Mouse (Mus musculus) embryo, embryonic 10.5 days (tissue): ENCODE measurements at regions not wholly inside any gene's neighbourhood (a gene's known extent, or its start where the extent isn't known, plus 50 kb on each side); places are given as distances from the start of the nearest gene placed in this dataset.

Source experiments
- DNase-seq: peaks from one replicate; pipeline ENCODE4 v3.0.0-alpha.2; 2015; ENCODE audit warnings: low spot score

DNA sequence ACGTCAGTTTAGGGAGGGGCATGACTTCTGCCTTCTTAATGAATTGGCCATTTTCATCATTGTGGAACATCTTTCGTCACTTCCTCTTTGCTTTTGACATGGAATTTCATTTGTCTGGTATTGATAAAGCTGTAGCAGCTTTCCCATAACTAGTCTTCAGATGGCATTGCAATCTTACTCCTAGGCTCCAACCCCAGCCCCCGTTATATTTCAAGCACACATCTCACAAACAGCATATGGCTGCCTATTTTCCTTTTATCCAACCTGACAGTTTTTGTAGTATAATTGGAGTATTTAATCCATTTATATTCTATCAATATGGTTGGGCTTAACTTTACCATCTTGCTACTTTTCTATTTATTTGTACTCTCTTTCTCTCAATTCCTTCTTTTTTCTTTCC, 114.5 kb upstream of the Map1b start:
- DNase-seq, result no peak

DNA sequence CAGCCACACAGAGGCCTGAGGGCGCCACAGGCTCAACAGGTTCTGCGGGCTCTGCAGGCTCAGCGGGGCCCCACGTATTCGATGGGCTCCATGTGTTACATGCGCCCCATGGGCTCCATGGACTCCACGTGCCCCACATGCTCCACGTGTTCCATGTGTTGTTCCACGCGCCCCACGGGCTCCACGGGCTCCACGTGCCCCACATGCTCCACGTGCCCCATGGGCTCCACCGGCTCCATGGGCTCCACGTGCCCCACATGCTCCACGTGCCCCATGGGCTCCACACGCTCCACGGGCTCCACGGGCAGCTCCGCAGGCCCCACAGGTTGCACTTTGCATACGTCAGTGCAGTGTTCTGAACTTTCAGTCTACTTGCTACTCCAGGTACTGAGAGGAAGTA, 114.0 kb upstream of the Map1b start:
- DNase-seq, result no peak

DNA sequence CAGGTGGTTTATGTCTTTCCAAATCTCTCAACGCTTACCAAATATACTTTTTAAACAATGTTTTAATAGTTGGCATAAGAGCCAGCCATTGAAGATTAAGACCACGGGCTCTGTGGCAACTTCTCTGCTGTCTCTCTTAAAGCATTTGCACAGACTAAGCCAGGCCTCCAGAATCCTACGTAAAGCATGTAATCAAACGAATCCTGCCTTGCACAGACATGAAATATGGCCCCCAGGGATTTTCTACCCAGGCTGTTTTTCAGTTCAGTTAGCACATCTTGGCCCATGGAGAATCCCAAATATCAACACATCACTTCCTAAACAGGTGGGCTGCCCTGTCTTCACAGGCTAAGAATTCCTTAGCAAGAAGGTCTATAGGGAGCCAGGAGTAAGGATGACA, 108.9 kb upstream of the Map1b start:
- DNase-seq, result peak; percentile 45

DNA sequence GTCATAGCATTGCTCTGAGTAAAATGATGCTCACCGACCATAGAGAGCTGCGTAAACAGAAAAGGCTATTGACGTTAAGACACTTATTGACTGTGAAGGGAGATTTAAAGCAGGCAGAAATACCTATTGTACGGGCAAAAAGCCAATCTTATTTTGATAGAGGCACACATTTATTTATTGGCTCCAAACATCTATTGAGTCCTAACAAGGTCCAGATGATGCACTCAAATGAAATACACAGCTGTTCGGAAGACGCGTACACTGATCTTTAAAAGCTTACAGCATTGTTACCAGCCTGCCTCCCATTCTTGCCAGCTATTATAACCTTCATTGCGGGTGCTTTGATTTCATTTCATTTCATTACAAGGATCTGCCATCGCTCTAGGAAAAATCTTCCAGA, 102.0 kb upstream of the Map1b start:
- no peak for DNase-seq

DNA sequence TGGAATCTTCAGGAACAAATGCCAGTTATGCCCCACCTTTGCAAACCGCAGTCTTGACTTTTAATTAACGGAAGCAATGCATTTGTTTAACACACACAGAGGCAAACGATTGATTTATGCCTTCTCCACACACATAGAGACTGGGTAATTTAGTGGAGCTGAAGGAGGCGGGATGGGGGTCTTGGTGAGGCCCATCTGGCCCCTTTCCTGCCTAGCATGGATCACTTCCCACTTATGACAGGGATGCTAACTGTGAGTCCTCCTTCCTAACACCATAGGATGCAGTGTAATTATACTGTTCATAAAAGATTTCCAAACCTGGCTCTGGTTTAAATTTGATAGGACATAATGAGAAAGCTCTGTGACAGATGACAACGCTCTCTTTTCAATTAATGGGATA, 101.1 kb upstream of the Map1b start:
- DNase-seq, result no peak

DNA sequence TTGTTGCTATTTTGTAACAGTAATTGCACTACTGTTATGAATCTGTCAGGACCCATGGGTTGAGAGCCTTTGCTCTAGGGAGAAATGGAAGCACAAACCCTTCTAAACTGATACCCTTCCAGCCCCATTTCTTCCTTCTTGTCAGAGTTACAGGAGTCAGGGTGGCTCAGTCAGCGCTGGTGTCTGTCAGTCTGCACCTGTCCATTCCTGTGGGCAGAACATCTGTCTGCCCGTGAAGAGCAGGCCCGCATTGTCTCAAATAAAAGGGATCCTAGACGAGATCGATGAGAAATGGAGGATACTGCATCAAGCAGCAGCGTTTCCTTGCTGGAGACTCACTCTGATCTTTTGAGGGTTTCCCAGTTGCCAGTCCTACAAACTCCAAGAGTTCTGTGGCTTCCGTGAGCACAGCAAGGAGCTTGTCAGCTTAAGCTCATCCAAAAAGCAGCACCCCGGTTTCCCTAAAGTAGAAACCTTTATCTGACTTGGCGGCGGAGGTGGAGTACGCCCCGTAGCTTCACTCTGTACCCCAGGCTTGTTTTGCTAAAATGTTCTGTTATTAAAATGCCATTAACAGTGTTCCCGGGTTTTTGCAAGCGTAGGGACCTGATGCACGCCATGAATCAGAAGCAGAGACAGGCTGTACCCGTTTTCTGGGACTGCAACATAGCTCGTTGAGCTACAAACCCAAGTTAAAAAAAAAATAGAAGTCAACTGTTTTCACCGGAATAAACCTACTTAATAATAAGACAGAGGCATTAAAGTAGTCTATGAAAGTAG, 95.6 kb upstream of the Map1b start:
- DNase-seq, result no peak

DNA sequence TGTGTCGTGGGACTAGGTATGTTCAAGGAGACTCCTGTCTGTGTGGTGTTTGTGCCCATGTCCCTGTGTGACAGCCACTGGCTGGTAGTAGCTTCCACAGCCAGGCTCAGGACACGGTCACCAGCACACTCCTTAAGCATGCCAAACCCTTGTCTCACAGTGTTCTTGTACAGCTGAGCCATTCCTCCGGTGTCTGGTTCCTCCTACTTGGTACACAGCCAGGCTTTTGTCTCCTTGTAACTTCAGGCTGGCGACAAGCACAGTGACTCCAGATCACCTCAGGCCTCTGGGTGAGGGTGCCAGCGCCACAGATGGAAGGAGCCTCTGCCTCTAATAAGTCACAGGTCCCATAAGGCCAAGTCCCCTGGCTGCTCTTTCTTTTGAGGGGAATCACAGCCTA, 94.2 kb upstream of the Map1b start:
- DNase-seq, result no peak

DNA sequence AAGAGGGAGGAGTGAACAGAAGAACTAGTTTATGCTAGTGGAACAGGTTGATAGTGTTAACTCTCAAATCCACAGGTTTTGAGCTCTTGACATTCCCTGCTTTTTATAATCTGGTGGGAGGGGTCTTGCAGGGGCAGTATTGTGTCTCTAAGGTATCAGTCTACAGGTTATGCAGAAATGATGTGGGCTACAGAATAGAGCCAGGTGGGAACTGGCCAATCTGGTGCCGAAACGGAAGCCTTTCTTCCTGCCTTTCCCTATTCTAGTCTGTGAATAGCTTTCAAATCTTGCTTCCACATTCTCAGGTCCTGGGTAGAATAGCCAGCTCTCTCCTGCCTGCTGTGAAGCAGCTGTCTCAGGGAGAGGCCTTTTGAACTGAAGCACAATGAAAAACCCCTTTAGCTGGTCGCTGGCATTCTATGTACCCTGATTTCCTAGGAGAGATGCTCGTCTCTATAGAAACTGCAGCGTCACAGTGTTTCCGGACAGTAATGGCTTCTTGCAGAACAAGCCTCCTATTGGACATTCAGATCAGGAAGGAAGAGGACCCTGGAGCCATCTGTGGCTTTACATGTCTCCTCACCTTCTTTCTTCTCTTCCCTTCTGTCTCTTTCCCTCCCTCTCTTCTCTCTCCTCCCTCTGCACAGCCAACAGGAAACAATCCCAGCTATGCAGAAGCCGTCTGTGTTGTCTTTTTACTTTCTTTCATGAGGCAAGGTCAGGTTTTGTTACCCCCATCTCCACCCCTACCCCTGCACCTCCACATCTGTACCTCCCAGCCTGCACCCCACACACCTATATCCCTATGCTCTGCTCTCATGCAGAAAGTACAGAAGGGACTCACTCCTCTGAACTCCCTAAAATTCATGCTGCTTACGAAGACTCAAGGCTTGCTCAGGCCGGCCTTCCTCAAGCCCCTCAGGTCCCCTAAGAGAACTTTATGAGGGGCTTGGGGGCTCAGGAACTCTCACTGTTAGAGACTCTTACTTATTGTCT, 93.1 kb upstream of the Map1b start:
- peak; percentile 64 for DNase-seq

DNA sequence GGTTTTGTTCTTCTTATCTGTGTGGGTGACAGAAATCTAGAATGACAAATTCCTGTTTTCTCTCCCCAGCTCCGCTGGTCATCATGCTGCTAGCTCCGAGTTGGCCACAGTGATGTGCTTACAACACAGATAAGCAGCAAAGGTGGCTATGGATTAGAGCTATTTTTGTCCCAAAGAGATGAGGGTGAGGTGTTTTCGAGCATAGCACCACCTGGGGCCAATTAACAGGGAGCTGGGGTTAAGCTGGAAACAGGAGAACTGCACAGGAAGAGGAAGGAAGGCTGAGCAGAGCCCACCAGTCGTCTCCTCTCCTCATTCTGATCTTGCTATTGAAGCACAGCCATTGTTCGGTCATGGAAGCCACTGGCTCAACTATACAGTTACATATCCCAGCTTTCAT, 92.3 kb upstream of the Map1b start:
- no peak for DNase-seq

DNA sequence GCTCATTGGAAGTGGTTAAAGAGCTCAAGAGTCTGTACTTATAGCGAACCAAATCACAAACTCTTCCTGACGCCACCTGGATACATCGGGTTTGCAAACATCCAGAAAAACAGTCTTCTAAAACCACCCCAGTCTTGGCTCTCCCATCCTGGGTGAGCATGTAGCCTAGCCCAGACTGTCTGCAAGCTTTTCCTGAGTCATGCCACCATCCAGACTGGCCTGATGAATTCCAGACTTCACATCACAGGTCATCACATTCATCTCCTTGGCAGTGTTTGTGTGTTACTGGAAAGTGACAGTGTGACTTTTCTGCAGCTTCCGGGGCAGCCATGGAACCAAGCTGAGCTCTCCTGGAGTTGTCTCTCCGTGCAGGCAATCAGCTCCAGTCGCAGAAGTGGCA, 90.9 kb upstream of the Map1b start:
- no peak for DNase-seq

DNA sequence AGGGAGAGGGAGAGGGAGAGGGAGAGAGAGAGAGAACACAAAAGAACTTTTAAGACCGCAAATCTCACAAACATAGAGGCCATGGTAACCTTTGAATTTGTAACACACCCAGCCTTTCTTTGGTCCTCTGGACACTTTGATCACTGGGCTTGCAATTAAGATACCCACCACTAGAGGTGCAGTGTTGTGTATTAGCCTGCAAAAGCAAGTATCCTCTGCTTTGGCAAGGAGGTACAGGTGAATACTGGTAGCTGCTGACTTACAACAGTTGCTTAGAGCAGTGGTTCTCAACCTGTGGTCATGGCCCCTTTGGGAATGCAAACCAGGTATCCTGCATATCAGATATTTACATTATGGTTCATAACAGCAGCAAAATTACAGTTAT, 90.3 kb upstream of the Map1b start:
- peak; percentile 55 for DNase-seq

DNA sequence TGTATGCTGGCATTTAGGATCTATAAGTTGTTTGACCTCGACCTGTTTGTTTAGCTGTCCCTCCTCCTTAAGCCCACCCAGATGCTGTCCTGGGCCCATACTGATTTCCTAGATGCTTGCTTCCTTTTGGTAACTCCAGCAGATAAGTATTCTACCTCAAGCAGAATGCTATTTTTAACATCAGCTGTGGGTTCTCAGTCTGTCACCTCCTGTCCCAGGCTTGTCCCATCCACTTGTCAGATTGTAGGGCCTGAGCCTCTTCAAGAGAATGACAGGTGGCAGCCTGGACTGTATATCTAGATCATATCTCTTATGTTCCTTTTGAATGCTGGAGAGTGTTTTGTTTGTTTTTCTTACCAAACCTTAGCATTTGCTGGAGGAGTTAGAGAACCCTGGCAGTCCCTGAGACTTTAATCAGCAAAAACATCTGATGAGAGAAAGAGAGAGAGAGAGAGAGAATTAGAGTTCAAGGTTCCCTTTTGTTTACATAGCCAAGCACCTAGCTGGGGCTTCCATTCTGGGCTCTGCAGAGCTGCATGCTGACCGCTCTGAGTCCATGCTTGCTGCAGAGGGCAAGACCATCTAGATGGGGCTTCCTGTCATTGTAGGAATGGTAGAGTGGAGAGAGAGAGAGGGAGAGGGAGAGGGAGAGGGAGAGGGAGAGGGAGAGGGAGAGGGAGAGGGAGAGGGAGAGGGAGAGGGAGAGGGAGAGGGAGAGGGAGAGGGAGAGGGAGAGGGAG, 89.7 kb upstream of the Map1b start:
- no peak for DNase-seq

DNA sequence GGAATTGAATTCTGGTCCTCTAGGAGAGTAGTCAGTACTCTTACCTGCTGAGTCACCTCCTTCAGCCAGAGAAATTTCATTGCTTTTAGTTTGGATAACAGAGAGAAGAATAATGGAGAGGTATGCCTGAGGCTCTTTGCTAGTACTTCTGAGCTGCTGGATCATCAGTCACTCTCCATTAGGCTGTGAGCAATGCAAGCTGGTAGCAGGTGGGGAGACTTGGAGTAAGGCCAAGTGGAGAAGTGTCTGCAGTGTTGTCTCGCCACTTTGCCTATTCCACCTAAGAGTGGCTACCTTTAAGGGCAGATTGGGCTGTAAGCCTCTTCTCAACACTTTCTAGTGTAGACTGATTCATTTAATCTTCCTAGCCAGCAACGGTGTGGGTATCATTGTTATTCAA, 81.6 kb upstream of the Map1b start:
- DNase-seq, result no peak

DNA sequence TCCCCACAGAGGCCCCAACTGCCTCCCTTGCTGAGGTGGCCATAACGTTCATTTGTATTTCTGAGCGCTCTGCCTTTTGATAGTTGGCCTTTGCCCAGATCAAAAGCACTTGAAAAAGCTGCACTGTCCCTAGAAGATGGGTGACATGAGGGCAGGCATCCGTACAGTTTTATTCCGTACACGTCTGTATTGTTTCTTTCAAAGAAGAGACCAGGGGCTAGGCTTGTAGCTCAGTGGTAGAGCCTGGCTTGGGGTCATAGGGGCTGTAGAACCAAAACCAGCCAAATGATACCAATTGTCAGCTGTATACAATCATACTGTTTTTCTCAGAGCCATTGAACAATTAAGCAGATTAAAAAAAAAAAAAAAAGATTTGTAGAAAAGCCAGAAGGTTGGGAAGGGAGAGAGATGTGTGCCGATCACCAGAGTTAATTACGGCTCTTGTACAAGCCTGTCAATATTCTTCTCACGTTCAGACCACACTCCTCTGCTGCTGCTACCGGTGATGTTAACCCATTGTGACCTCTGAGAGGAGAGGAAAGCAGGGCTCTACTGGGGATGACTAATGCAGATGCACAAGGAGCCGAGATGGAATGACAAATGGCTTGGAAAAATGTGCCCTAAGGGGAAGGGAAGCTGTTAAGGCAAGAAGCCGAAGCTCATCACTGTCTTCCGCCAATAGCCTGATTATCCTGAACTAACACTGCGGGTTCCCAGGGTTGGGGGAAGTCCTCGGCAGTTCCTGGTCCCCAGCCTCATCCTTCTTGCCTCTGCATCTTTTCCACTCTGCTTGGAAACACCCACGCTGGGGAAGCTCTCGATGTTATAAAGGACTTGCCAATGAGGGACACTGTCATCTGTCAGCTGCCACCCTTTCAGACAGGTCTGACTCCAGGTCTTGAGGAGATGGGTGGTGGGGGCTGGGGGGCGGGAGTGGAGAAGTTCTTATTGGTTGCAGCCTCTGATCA, 77.8 kb upstream of the Map1b start:
- peak; percentile 33 for DNase-seq

DNA sequence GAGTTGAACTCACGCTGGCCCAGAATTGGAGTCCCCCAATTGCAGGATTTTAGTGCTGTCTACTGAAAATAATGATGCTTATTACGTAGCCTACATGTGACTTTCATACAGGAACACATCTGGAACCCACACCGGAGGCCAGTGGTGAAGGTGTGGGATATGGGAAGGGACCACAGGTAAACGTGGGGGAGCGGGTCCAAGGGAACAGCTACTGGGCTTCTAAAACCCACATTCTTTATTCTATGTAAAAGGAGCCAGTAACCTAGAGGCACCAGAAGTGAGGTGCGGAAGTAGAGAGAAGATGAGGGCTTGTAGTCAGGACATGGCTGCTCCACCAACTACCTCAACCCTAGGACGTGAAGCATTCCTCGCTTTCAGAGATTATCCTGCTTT, 76.9 kb upstream of the Map1b start:
- DNase-seq, result no peak

DNA sequence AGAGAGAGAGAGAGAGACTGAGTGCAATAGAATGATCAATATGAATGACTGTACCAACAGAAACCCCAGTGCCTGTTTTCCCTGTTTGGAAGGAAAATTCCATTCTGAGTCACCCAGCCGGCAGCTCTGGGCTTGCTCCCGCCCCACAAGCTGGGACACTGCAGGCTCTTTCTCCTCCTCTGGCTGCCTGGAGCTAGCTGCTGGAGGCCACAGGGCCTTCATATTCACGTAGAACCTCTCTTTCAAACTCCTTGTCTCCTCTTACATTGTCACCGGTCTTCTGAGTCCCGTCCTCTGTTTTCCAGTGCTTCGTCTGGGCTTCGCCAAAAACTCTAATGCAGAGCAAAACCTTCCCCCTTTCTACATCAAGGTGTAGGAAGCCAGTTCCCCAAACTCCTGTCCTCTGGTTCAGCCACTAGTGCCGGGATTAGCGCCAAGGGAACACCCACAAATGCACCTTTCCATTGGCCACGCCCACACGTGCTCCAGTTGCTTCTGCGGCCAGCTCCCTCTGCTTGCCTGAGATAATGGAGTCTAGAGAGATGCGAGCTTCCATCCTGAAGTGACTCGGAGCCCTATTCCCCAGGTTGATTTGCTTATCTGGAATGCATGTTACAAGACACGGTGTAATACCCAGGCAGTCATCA, 76.4 kb upstream of the Map1b start:
- peak; percentile 32 for DNase-seq

DNA sequence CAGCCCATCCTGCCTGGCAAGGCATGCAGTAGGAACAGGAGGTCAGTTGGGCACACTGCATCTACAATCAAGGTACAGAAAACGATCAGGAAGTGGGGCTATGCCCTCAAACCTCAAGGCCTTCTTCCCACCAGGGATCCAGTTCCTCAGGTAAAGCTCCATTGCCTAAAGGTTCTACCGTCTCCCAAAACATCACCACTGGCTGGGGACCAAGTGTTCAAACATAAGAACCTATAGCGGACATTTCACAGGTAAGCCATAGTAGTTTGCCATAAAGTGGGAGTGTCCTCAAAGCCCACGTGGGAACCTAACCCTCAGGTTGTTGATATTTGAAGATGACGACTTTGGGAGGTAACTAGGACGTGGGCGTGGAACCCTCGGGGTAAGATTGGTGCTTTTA, 72.3 kb upstream of the Map1b start:
- no peak for DNase-seq

DNA sequence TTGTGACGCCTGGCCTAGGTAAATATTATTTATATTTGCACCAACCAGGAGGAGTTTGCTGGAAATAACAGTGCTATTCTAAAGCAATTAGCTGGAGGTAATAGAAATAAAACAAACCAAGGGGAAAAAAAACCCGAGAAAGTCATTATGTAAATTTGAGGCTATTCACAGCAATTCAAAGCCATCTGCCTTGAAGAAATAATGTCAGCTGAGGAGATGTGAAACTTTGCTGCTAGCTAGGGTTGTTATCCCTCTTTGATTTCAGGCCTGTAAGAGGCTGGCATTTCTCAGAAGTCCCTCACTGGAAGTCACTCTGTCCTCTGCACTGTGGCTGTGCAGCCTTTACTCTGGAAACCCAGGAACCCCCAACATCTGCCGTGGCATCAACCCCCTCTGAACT, 67.5 kb upstream of the Map1b start:
- no peak for DNase-seq

DNA sequence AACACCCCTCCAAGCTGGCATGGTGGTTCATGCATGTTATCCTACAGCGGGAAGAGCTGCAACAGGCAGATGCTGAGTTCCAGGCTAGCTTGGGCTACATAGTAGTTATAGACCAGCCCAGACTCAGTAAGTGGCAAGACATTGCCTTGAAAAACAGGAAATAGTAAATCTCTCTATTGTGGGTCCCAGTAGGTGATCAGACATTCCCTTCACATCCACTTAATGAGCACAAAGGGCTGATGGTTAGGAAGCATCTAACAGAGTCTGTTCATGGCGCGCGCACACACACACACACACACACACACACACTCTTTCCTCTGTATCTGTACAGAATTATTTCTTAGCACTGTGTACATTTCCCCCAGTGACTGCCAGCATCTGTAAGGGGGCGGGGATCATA, 64.0 kb upstream of the Map1b start:
- no peak for DNase-seq

DNA sequence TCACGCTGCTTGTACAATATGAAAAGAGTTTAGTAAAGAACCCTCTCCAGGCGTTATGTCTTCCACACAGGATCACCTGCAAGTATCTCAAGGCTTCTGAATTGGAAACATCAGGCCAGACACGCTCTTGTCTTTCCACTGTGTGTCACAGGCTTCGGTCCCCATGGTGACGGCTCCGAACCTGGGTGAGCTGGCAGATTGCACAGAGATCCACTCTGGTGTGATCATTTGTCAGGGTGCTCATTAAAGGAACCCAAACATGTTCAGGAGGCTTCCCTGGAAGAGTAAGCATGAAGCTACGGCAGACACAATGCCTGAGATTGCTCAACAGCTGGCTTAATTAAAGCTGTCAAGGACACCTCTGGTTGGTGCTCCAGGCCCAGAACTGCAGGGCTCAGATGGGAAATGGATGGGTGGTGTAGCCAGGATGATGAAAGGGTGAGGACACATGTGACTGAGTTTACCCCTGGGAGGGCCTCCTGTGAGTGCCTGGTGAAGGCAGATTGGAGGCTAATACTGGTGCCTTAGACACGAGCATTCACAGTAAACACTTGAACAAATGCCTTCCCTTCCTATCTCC, 63.3 kb upstream of the Map1b start:
- DNase-seq, result no peak

DNA sequence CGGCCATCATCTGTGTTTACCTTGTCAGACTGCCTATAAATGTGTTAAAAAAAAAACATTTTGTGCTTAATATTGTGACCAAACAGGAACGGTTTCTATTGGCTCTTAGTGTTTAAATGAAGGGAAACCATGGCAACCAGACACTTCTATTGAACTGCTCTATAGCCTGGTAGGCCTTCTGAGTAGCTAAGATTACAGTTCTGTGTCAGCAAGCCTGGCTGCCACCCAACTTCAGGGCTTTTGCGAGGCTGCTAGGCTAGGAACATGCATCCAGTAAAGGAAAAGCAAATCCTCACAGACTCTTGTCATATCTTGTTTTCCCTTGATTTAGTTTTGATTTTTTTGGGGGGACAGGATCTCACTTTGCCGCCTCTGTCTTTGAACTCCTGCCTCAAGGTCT, 61.3 kb upstream of the Map1b start:
- no peak for DNase-seq
